Mouse (Mus musculus): ENCODE data around the gene Sult1c1.
"Not testable (repeated sequence)": the region's sequence is repeated elsewhere in the genome, so short reads cannot be mapped to it uniquely, and the experiment has no call there.

Gene Sult1c1

DNA sequence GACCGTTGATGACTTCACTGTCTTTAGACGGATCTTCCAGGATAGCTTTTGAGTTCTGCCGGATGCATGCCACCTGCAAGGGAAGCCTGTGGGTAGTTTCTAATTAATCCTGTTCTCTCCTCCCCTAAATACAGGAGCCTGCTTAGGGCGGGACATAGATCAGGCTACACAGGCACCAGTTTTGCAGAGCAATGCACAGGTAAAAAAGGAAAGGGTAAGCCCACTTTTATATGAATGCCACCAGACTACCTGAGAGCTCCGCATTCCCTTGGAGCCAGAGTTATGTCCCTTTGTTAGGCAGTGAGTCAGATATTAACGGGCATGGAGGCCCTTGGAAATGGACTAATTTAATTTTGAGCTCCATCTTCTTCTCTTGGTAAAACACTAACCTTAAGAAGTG lies at the start of gene Sult1c1:
Gene Sult1c1 (minus strand): TSS at position 101 of the 400 bp plus-strand sequence.
- no peak for DNase-seq (ENCODE audit: low spot score)

DNA sequence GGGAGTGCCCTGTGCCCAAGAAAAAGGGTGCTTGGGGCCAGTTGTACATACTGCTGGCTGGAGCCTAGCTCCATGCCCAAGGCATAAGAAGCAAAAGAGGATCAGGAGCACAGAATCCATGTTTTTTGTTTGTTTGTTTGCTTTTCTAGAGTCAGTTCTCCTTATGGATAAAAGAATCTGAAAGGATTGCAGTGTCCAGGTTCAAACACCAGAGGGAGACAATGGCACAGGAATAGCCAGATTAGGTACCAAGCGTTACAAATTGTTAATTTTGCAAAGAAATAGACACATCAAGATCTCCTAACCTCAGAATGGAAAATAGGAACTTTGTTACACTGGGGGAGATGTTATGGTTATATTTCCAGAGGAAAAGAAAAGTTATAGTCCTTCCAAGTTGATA lies 23.7 kb upstream of the Sult1c1 start:
- peak; percentile 58 for DNase-seq (ENCODE audit: low spot score)

DNA sequence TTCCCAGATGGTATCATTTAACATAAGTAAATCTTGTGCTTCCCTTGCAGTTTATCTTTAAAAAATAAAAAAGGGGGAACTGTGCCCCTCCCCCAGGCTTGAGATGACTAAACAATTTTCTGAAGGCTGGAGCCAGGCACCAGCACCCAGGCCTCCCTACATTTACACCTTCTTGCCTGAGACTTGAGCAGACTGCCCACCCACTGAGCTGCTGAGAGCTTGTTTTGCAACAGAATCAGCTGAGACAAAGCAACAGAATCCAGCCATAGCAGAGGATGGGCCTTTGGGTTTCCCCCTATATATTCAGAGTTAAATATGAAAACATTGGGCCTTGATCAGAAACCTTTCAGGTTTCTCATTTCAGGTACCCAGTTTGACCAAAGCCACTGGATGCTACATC lies 20.7 kb upstream of the Sult1c1 start:
- no peak for DNase-seq (ENCODE audit: low spot score)

DNA sequence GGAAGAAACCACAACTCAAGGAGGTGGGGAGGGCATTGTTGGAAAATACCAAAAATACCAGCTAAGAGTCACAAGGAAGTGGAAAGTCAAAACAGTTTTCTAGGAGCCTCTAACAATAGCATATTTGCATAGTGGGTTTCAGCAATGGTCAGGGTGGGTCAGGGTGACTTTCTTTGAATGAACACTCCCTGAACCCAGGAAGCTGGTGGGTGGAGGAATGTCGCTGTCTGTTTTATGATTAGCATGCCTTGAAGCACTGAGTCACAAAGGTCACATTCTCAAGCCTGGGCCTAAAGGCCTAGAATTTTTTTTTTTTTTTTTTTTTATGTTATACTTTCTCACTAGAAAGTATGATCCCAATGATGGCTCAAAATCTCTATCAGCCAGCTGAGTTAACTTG lies 20.1 kb upstream of the Sult1c1 start:
- not testable (repeated sequence) for DNase-seq (ENCODE audit: low spot score)

DNA sequence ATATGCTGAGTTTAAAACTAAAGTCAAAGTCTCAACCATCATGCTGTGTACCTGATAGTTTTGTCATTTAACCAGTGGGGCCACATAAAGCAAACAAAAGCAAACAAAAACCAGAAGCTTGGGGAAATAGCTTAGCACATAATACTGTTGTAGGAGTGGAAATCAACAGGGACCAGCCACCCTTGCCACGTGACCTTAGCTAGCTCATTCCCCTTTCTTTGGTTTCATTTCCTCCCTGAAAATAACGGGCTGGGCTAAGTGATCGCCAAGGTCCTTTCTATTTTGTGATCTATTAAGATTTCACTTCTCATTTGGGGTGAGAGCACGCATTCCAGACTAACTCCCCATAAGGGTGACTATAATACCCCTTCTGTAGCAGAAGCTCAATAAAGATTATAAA lies 13.0 kb upstream of the Sult1c1 start:
- DNase-seq (ENCODE audit: low spot score), result no peak

DNA sequence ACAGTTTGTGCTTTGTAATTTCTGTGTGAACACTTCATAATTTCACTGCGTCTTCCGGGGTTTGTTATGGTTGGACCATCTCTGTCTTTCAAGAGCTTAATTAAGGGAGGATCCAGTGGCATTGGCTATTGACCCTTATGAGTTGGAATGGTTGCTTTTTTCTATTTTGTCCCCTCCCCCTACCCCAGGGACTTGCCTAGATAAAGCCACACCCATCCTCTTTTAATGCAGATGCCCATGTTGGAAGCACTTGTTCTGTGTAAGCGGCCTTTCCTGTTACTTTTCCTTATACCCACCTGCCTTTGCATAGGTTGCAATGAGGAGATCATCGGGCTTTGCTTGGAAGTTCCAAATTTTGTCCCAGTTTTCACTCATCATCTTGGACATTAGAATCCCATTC lies 16.9 kb downstream of the Sult1c1 start:
- no peak for DNase-seq (ENCODE audit: low spot score)

DNA sequence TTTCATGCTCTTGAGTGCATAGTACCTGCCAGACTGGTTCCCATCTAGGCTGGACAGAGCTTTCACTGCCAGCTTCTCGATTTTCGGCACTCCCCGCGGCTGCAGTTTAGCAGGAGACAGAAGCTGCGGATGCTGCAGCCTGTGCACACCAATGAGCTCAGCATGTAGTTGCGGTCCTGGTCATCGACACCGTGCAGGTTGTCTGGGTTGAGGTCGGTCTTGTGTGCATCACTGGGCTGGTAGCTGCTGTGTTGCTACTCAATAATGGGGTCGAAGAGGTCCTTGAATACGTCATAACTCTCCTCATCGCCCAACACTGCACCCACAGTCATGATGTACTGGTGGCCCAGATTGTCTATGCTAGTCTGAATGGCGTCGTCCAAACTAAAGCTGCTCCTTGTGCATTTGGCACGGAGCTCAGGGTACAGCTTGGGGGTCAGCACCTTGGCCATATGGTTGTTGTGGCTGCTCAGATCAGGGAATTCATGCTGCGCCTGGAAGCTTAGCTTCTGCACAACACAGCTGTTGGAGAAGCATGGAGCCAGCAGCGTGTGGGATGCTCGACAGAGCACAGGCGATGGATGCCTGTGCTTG lies 48.8 kb downstream of the Sult1c1 start:
- no peak for DNase-seq (ENCODE audit: low spot score)

DNA sequence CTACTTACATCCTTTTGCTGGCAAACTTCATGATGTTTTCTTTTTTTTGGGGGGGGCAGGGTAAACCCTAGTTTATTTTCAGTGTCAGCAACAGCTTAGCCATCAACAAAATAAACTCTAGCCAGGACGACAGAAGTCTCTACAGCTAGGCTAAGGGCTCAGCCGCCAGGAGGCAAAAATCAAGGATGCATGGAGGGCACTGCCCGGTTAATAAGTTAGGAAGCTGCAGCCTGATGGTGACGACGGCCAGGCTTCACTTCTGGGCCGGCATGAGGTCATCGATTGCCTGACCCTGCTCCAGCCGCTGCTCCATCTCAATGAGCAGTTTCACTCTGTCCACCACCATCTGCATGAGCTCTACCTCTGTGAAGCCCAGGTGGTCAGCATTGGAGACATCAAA lies 49.7 kb downstream of the Sult1c1 start:
- no peak for DNase-seq (ENCODE audit: low spot score)
